Mouse (Mus musculus) bone marrow macrophage, adult 2 months (primary cell): ENCODE measurements around the gene Rpn1. TPM values are rescaled to one million over a fixed set of nuclear protein-coding genes. Genes with fewer than 3 reads are reported as not detected.

Experiments used
- H3K27ac ChIP-seq: 2 replicates; pipeline ENCODE4 v1.5.1; 2012; ENCODE audit warnings: low read depth, low read length; ENCODE audit not compliant: insufficient read depth
- H3K4me1 ChIP-seq: 2 replicates; pipeline ENCODE4 v1.6.1; 2012; ENCODE audit warnings: low read length; ENCODE audit not compliant: control insufficient read depth, insufficient read depth
- H3K4me3 ChIP-seq: 2 replicates; pipeline ENCODE4 v1.5.1; 2012; ENCODE audit warnings: mild to moderate bottlenecking, low read length, moderate library complexity; ENCODE audit not compliant: insufficient read depth
- CTCF ChIP-seq: IDR thresholded peaks from 2 replicates; pipeline ENCODE4 v1.5.1; 2012; ENCODE audit warnings: low read depth, mild to moderate bottlenecking, low read length, moderate library complexity
- POLR2A ChIP-seq: IDR thresholded peaks from 2 replicates; pipeline ENCODE4 v1.6.1; 2012; ENCODE audit warnings: mild to moderate bottlenecking, low read depth, low read length, borderline replicate concordance
- polyA plus RNA-seq: library from polyadenylated mRNA; stranded (reverse); fragments of >200 nt; gene quantifications from 2 replicates; pipeline ENCODE4 v1.2.4, GENCODE M21; 2012; ENCODE audit not compliant: missing spikeins, insufficient read depth, insufficient read length

The Rpn1 gene
- 148 and 185 TPM in 2 replicates for polyA plus RNA-seq

DNA sequence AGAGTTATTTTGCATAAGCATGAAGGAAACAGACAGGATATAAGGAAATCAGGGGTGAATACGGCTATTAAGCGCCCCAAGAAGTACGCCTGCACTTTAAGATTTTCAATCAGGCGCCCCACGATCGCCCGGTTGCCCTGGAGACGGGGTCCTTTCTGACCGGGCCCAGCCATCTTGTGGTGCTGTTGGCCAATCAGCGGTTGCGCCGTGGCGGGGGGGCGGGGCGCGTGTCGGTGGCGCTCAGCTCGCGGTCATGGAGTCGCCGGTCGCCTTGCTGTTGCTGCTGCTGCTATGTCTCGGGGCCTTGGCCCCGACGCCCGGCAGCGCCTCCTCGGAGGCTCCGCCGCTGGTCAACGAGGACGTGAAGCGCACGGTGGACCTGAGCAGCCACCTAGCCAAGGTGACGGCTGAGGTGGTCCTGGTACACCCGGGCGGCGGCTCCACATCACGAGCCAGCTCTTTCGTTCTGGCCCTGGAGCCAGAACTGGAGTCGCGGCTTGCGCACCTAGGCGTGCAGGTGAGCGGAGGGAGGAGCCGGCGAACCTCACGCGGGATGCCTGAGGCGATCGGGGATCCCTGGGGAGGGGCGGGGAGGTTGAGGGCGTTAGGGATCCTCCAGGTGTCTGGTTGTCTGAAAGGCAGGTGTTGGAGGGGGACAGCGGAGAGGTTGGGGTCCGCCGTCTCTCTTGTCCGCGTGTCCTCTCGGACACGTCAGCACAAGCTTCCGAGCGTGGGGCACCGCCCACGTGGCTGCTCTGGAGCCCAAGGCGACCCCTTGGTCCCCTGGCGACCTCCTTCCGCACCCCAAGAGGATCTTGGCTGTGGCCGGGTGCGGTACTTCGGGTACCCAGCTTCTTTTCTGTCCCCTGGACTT, at the start of gene Rpn1:
Gene Rpn1, plus strand, starts transcription at position 205 of the 874 bp plus-strand sequence.
- peak within 1 kb of the TSS; percentile 39 for H3K27ac ChIP-seq

DNA sequence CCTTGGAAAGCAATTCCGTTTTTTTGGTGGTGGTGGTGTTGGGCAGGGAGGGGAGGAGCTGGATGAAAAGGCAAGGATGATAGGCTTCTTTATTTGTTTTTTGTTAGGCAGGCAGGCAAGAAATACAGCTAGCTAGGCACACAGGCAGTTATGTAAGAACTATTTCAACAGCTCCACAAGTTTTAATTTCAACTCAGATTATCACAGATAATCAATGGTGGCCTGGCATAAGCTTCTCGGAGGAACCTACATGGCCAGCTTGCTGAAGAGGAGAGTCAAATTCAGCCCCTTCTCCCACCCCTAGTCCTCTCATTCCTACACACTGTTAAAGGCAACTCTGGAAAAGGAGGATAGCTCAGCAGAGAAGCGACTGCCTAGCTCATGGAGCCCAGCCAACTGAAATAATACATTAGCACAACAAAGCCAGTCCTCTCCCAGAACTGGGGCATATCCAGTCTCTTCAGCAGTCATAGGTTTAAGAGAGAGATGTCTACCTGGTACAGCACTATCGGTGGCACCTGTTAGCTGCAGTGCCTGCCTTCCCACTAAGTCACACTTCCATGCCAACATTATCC, 46.7 kb upstream of the Rpn1 start:
- TF ChIP-seq POLR2A (no peak), CTCF (no peak)
- no peak overlapping the region for H3K27ac ChIP-seq
- no peak overlapping the region for H3K4me3 ChIP-seq
- H3K4me1 ChIP-seq, result peaks cover 50% of the 10 kb centered on the region

More for the DNA sequence above, at the start of gene Rpn1:
- TF ChIP-seq CTCF (no peak), POLR2A (no peak)
- H3K4me1 ChIP-seq, result peaks cover 18% of the 10 kb centered on the region
- peak within 1 kb of the TSS; percentile 99 for H3K4me3 ChIP-seq

DNA sequence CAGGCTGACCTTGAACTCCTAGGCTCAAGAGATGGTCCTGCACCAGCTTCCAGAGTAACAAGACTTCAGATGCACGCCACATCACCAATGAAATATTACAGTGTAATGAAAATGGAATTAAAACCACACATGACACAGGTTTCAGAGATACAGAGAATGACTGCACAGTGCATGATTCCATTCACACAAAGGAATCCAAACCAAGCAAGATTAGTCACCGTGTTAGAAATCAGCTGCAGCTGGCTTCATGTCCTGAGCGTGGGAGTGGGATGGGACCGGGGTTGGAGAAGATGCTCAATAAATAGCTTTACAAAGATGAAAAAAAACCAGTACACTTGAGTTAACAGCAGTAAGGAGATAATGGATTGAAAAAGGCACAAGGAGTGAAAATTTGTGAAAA, 44.9 kb upstream of the Rpn1 start:
- H3K27ac ChIP-seq, result no peak overlapping the region
- no peak overlapping the region for H3K4me3 ChIP-seq
- TF ChIP-seq CTCF, result no peak
- no peak for TF ChIP-seq POLR2A
- H3K4me1 ChIP-seq, result peaks cover 47% of the 10 kb centered on the region

DNA sequence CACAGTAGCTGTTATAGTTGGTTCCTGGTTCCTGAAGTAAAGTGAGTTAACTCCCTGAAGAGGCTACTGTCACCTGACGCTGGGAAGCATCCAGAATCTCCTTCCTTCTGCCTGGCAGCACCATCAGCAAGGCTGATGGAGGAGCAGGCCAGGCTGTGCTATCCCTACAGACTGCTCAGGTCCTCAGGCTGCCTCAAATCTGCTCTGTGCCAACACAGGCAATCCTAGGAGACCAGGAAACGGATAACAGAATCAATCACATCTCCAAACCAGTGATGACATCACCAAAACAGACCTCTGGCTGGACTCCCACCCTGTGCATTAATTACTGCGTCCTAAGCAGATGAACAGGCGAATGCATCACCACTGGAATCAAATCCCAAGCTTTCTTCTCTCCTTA, 43.1 kb upstream of the Rpn1 start:
- H3K27ac ChIP-seq, result no peak overlapping the region
- 0 out of 2 replicates have a peak overlapping the region, but pooled peaks have one; percentile 3 for H3K4me3 ChIP-seq
- H3K4me1 ChIP-seq, result peaks cover 40% of the 10 kb centered on the region
- TF ChIP-seq POLR2A (no peak), CTCF (no peak)

DNA sequence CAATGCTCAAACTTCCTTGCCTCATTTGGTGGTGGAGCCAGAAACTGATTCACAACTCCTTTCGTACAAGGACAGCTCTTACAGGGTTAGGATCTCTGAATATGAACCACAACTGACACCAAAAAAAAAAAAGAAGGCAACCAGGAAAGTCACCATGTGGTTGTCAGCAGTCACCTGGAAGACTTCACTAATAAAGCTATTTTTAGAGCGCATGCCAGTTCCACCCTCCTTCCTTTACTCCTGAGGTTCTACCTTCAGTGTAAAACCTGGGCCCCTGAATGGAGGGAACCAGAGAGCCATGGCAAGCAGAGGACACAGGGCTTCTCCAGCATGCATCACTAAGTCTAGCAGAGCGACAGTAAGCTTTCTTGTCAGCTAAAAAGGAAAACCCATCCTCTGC, 41.9 kb upstream of the Rpn1 start:
- Histone ChIP-seq H3K4me3 (peak overlapping the region; percentile 14; the same call in 1 of the 2 replicates), H3K4me1 (peaks cover 45% of the 10 kb centered on the region), H3K27ac (no peak overlapping the region)
- TF ChIP-seq CTCF (no peak), POLR2A (no peak)

DNA sequence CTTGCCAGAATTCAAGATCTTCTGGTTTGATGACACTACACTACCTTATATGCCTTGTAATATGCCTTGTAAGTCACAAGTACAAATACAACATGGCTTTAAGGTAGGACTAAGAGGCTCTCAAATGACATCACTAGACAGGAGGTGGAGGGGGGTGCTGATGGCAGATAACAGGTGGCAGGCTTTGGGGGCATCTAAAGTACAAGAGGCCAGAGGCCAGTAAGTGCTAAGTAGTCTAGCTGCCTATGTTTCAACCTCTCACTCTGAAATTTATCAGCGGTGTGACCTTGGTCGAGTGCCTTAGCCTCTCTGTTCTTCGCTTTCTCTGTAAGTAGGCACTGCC, 40.1 kb upstream of the Rpn1 start:
- Histone ChIP-seq H3K4me1 (peaks cover 44% of the 10 kb centered on the region), H3K4me3 (peak overlapping the region; percentile 83), H3K27ac (peak overlapping the region; percentile 65)
- TF ChIP-seq CTCF (no peak), POLR2A (no peak)

DNA sequence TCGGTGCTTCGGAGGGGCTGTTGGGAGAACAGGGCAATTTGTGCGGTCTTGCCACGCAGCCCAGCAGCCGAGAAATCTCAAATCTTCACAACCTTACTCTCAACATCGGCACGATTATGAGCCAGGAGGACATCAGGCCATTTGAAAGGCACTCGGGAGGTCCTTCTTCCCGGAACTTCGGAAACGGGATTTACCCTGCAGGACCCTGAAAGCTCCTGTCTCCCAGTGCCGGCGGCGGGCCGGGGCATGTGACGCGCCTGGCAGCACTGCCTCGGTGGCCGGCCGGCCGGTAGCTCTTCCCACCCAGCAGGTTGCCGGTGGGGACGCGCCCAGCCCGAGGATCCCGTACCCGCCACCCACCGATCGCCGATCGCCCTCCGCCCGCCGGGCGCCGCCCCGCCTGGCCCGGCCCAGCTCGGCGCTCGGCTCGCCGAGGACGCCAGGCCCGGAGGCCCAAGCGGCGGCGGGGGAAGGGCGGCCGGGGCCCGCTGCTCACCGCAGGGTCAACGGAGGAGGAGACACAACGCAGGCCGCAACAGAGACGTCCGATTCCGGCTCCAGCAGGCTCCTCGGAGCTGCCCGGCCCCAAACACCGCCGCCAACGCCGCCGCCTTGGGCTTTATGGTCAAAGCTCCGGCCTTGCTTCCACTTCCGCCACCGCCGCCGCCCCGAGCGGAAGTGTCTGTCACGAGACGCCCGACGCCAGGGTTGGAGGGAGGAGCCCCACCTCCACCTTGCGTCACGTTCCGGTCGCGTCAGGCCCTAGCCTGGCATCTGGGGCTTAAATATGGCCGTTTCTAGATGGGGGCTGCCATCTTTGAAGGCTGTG, 39.5 kb upstream of the Rpn1 start, which contains the start of gene Rab7:
Gene Rab7, minus strand, starts transcription at position 694 of the 829 bp plus-strand sequence.
- Histone ChIP-seq H3K4me3 (peak within 1 kb of the TSS; percentile 83), H3K27ac (peak within 1 kb of the TSS; percentile 65), H3K4me1 (peaks cover 41% of the 10 kb centered on the region)
- TF ChIP-seq POLR2A (peak; percentile 73), CTCF (no peak)

DNA sequence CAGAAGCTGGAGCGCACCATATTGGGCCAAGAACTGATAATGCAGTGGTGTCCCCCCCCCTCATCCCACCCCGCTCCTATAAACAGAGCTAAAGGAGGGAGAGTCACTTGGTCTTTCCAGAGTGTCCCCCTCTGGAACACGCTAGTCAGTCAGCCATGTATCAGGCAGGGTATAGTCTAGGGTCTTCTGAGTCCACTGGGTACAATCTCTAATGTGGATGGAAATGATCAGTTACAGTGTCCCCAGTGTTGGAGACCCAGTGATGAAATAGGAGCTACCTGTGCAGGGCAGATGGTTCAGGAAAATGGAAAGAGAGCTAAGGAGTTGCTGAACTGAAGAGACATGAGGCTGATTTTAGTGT, 38.9 kb upstream of the Rpn1 start:
- TF ChIP-seq POLR2A, result no peak
- Histone ChIP-seq H3K4me3 (no peak overlapping the region), H3K27ac (peak overlapping the region; percentile 13; the same call in 1 of the 2 replicates), H3K4me1 (peaks cover 38% of the 10 kb centered on the region)

DNA sequence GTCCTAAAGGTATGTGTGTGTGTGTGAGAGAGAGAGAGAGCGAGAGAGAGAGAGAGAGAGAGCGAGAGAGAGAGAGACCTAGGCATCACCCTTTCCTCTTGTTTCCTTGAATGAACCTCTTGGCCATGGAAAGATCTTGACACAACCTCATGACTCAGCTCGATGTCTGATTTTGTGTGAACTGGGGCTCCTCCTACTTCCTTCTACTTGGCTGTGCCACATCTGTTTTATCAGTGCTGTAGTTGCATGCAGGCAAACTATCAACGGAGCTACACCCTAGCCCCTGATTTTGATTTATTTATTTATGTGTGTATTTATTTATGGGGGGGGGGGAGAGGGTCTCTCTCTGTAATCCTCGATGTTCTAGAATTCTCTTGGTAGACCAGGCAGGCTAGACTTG, 36.4 kb upstream of the Rpn1 start:
- peak overlapping the region; percentile 40 for H3K27ac ChIP-seq
- H3K4me3 ChIP-seq, result no peak overlapping the region
- TF ChIP-seq CTCF, result no peak
- no peak for TF ChIP-seq POLR2A
- peaks cover 20% of the 10 kb centered on the region for H3K4me1 ChIP-seq
